Mouse (Mus musculus): ENCODE data around the gene Clpb. TPM values are rescaled to one million over a fixed set of nuclear protein-coding genes. Genes with fewer than 3 reads are reported as not detected.

Gene Clpb
- polyA plus RNA-seq, 1 experiment from 2014 or later: 40.2 TPM

DNA sequence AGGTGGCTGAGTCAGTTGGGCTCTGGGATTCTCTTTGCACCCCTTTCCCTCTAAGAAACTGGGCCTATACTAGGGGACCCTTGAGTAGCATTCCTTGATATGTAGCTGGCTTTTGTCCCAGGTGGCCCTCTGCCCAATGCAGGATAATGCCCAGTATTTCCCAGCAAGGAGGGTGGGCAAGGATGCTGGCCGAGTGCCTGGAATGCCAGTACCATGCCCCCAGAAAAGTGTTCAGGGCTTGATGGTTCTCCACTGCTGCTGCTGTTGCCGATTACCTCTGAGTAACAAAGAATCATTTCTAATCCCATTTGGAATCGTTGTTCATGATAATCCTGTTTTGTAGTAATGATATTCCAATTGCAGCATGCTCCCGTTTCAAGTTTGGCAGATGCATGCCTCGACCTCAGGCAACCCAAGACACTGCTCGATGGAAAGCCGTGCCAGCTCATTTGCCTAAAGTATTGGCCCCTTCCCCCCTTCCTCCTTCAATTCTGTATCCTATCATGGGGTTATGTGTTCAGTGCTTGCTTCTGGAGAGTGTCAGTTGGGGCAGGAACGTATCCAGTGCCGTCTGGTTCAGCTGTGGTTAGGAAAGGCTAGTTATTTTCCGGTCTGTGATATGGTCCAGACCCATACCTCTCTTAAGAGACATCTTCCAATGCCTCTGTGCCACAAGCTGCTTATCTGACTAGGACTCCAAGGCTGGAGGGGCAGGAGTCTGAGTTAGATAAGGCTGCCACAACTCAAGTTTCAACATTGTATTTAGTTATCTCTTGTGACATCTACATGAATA lies 33.7 kb downstream of the Clpb start:
- WGBS: 76% methylated on average over 10 of the region's 10 CpGs
- no peak overlapping the region for H3K27ac ChIP-seq (replicated peaks)
- H3K36me3 ChIP-seq (ENCODE audit: control insufficient read depth, insufficient read depth, low read length): no peaks in the 10 kb centered on the region
- H3K27me3 ChIP-seq (ENCODE audit: control insufficient read depth, insufficient read depth, low read length): no peaks in the 10 kb centered on the region
- ATAC-seq (ENCODE audit: low FRiP score, low TSS enrichment) (no peak), DNase-seq (ENCODE audit: low spot score) (no peak)
- no peak overlapping the region for H3K4me3 ChIP-seq (ENCODE audit: low read depth, low read length)
- H3K4me2 ChIP-seq (replicated peaks; ENCODE audit: low read depth): no peak overlapping the region
- no peaks in the 10 kb centered on the region for H3K9me3 ChIP-seq (ENCODE audit: control insufficient read depth, low read length)
- H3K4me1 ChIP-seq (replicated peaks; ENCODE audit: control insufficient read depth, insufficient read depth): no peaks in the 10 kb centered on the region
- TF ChIP-seq EP300 (optimal IDR thresholded peaks at IDR 0.05) (no peak), CTCF (IDR thresholded peaks at IDR 0.05; ENCODE audit: low read depth) (no peak)
- H3K9ac ChIP-seq (ENCODE audit: low read length): no peak overlapping the region

GRCm38 (mm10) chr7:101700296-101700695 lies 36.9 kb downstream of the Clpb start:
- ATAC-seq (ENCODE audit: low FRiP score, low TSS enrichment): no peak
- no peaks in the 10 kb centered on the region for H3K36me3 ChIP-seq (ENCODE audit: control insufficient read depth, insufficient read depth, low read length)

DNA sequence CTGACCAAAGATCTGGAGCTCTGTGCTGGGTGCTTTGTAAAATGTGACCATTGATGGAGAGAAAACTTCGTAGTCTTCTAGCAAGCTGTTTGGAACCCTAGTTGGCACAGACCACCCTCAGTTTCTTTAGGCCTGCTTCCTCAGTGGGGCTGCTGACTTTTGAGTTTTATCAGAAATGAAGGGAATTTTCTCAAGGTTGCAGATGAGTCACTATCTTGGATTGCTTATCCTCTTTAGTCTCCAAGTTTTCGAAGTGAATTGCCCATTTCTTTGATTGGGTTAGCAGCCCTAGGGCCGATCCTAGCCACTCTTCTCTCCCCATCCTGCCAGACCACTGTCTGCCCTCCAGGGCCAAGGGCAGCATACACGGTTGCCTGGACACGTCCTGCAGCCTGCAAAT lies 39.3 kb downstream of the Clpb start:
- H3K36me3 ChIP-seq (ENCODE audit: control insufficient read depth, insufficient read depth, low read length): no peaks in the 10 kb centered on the region
- WGBS: 79% methylated on average over 5 of the region's 5 CpGs
- ATAC-seq (ENCODE audit: low FRiP score, low TSS enrichment) (no peak), DNase-seq (ENCODE audit: low spot score) (no peak)
- H3K27ac ChIP-seq (replicated peaks): no peak overlapping the region
- H3K4me1 ChIP-seq (replicated peaks; ENCODE audit: control insufficient read depth, insufficient read depth): no peaks in the 10 kb centered on the region
- H3K4me3 ChIP-seq (ENCODE audit: low read depth, low read length): no peak overlapping the region
- no peak overlapping the region for H3K9ac ChIP-seq (ENCODE audit: low read length)
- H3K27me3 ChIP-seq (ENCODE audit: control insufficient read depth, insufficient read depth, low read length): no peaks in the 10 kb centered on the region
- H3K9me3 ChIP-seq (ENCODE audit: control insufficient read depth, low read length): no peaks in the 10 kb centered on the region
- TF ChIP-seq CTCF (IDR thresholded peaks at IDR 0.05; ENCODE audit: low read depth) (no peak), EP300 (optimal IDR thresholded peaks at IDR 0.05) (no peak)
- H3K4me2 ChIP-seq (replicated peaks; ENCODE audit: low read depth): no peak overlapping the region

More at GRCm38 (mm10) chr7:101700296-101700695, 36.9 kb downstream of the Clpb start:
- no peak overlapping the region for H3K9ac ChIP-seq (ENCODE audit: low read length)
- H3K27ac ChIP-seq (replicated peaks): no peak overlapping the region
- no peak for DNase-seq (ENCODE audit: low spot score)
- H3K4me3 ChIP-seq (ENCODE audit: low read depth, low read length): no peak overlapping the region
- no peaks in the 10 kb centered on the region for H3K4me1 ChIP-seq (replicated peaks; ENCODE audit: control insufficient read depth, insufficient read depth)
- no peaks in the 10 kb centered on the region for H3K27me3 ChIP-seq (ENCODE audit: control insufficient read depth, insufficient read depth, low read length)
- no peak for TF ChIP-seq EP300 (optimal IDR thresholded peaks at IDR 0.05)
- TF ChIP-seq CTCF (IDR thresholded peaks at IDR 0.05; ENCODE audit: low read depth): no peak
- 66% methylated on average over 3 of the region's 3 CpGs for WGBS
- no peak overlapping the region for H3K4me2 ChIP-seq (replicated peaks; ENCODE audit: low read depth)
- H3K9me3 ChIP-seq (ENCODE audit: control insufficient read depth, low read length): no peaks in the 10 kb centered on the region

GRCm38 (mm10) chr7:101709586-101709985 lies 46.2 kb downstream of the Clpb start:
- Histone ChIP-seq H3K27ac (replicated peaks) (no peak overlapping the region), H3K9me3 (ENCODE audit: control insufficient read depth, low read length) (no peaks in the 10 kb centered on the region), H3K4me3 (ENCODE audit: low read depth, low read length) (no peak overlapping the region), H3K36me3 (ENCODE audit: control insufficient read depth, insufficient read depth, low read length) (no peaks in the 10 kb centered on the region), H3K4me2 (replicated peaks; ENCODE audit: low read depth) (no peak overlapping the region), H3K4me1 (replicated peaks; ENCODE audit: control insufficient read depth, insufficient read depth) (no peaks in the 10 kb centered on the region), H3K9ac (ENCODE audit: low read length) (no peak overlapping the region), H3K27me3 (ENCODE audit: control insufficient read depth, insufficient read depth, low read length) (no peaks in the 10 kb centered on the region)
- TF ChIP-seq CTCF (IDR thresholded peaks at IDR 0.05; ENCODE audit: low read depth) (no peak), EP300 (optimal IDR thresholded peaks at IDR 0.05) (no peak)
- DNase-seq (ENCODE audit: low spot score) (no peak), ATAC-seq (ENCODE audit: low FRiP score, low TSS enrichment) (no peak)
- WGBS: 70% methylated on average over 3 of the region's 3 CpGs

DNA sequence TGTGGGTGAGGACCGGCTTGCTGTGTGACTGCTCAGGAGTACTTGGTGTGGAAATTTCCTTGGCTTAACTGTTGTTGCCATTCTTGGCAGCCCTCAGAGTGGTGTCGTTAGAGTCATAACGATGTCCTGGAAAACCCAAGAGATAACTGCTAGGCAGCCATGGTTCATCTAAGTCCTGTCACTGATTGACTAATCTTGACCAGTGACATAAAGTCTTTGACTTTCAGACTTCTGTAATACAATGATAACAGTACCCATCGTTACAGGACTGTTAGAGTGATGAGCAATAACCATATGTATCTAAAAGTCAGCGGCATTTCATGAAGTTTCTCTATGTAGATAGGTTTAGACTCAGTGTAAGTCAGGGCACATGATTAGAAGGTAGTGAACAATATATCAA lies 46.8 kb downstream of the Clpb start:
- Histone ChIP-seq H3K4me2 (replicated peaks; ENCODE audit: low read depth) (no peak overlapping the region), H3K27me3 (ENCODE audit: control insufficient read depth, insufficient read depth, low read length) (no peaks in the 10 kb centered on the region), H3K9me3 (ENCODE audit: control insufficient read depth, low read length) (no peaks in the 10 kb centered on the region), H3K4me1 (replicated peaks; ENCODE audit: control insufficient read depth, insufficient read depth) (no peaks in the 10 kb centered on the region), H3K36me3 (ENCODE audit: control insufficient read depth, insufficient read depth, low read length) (no peaks in the 10 kb centered on the region), H3K9ac (ENCODE audit: low read length) (no peak overlapping the region), H3K27ac (replicated peaks) (no peak overlapping the region), H3K4me3 (ENCODE audit: low read depth, low read length) (no peak overlapping the region)
- TF ChIP-seq CTCF (IDR thresholded peaks at IDR 0.05; ENCODE audit: low read depth) (no peak), EP300 (optimal IDR thresholded peaks at IDR 0.05) (no peak)
- ATAC-seq (ENCODE audit: low FRiP score, low TSS enrichment): no peak
- WGBS: 94% methylated on average over 5 of the region's 5 CpGs
- DNase-seq (ENCODE audit: low spot score): no peak

GRCm38 (mm10) chr7:101713828-101714400 lies 50.5 kb downstream of the Clpb start:
- H3K36me3 ChIP-seq (ENCODE audit: control insufficient read depth, insufficient read depth, low read length): no peaks in the 10 kb centered on the region
- WGBS: 67% methylated on average over 9 of the region's 9 CpGs
- no peak for TF ChIP-seq EP300 (optimal IDR thresholded peaks at IDR 0.05)
- TF ChIP-seq CTCF (IDR thresholded peaks at IDR 0.05; ENCODE audit: low read depth): no peak
- no peaks in the 10 kb centered on the region for H3K27me3 ChIP-seq (ENCODE audit: control insufficient read depth, insufficient read depth, low read length)
- H3K9me3 ChIP-seq (ENCODE audit: control insufficient read depth, low read length): no peaks in the 10 kb centered on the region
- no peak for ATAC-seq (ENCODE audit: low FRiP score, low TSS enrichment)
- H3K4me1 ChIP-seq (replicated peaks; ENCODE audit: control insufficient read depth, insufficient read depth): no peaks in the 10 kb centered on the region
- no peak overlapping the region for H3K4me3 ChIP-seq (ENCODE audit: low read depth, low read length)
- peak; percentile 12 for DNase-seq (ENCODE audit: low spot score)
- no peak overlapping the region for H3K9ac ChIP-seq (ENCODE audit: low read length)
- H3K27ac ChIP-seq (replicated peaks): no peak overlapping the region
- H3K4me2 ChIP-seq (replicated peaks; ENCODE audit: low read depth): no peak overlapping the region

All from stomach, postnatal 0 days (tissue).